Mouse (Mus musculus) kidney, adult 11 months (tissue): Measurements from ENCODE around the gene Isyna1.

Source experiments
- DNase-seq: peaks from one replicate; pipeline ENCODE4 v3.0.0; 2022

The Isyna1 gene

GRCm38 (mm10) chr8:70605871-70606779, 12.0 kb downstream of the Isyna1 start:
- DNase-seq, result no peak

- peak; percentile 62 for DNase-seq
Measured at GRCm38 (mm10) chr8:70606780-70607602, 12.8 kb downstream of the Isyna1 start.

GRCm38 (mm10) chr8:70607603-70607897, 13.4 kb downstream of the Isyna1 start:
- no peak for DNase-seq

GRCm38 (mm10) chr8:70607898-70608748, 13.9 kb downstream of the Isyna1 start:
- DNase-seq, result peak; percentile 55

GRCm38 (mm10) chr8:70608749-70609367, 14.7 kb downstream of the Isyna1 start, which contains the start of gene Ssbp4:
Ssbp4 (minus strand) TSS chr8:70608872.
- no peak for DNase-seq

- peak; percentile 88 for DNase-seq
Measured at GRCm38 (mm10) chr8:70609368-70609848, 15.2 kb downstream of the Isyna1 start.

- peak; percentile 92 for DNase-seq
Measured at GRCm38 (mm10) chr8:70609849-70610795, 15.9 kb downstream of the Isyna1 start.

GRCm38 (mm10) chr8:70610796-70611771, 16.9 kb downstream of the Isyna1 start:
- peak; percentile 62 for DNase-seq

GRCm38 (mm10) chr8:70611849-70612248, 17.7 kb downstream of the Isyna1 start:
- peak; percentile 76 for DNase-seq

GRCm38 (mm10) chr8:70613763-70614162, 19.6 kb downstream of the Isyna1 start:
- DNase-seq, result no peak

- no peak for DNase-seq
Measured at GRCm38 (mm10) chr8:70614469-70614868, 20.3 kb downstream of the Isyna1 start.

- no peak for DNase-seq
Measured at GRCm38 (mm10) chr8:70615281-70615680, 21.1 kb downstream of the Isyna1 start.

GRCm38 (mm10) chr8:70615894-70616293, 21.7 kb downstream of the Isyna1 start, which contains the start of gene Lrrc25:
Lrrc25 (plus strand) TSS chr8:70616155.
- DNase-seq, result no peak

GRCm38 (mm10) chr8:70616645-70617044, 22.5 kb downstream of the Isyna1 start:
- DNase-seq, result no peak

- DNase-seq, result no peak
Measured at GRCm38 (mm10) chr8:70617985-70618384, 23.8 kb downstream of the Isyna1 start.

GRCm38 (mm10) chr8:70618888-70619334, 24.7 kb downstream of the Isyna1 start:
- DNase-seq, result no peak

GRCm38 (mm10) chr8:70622220-70622619, 28.0 kb downstream of the Isyna1 start:
- DNase-seq, result no peak

GRCm38 (mm10) chr8:70625104-70625503, 30.9 kb downstream of the Isyna1 start:
- DNase-seq, result peak; percentile 52

GRCm38 (mm10) chr8:70627041-70627440, 32.9 kb downstream of the Isyna1 start:
- DNase-seq, result no peak
